Comparison of ENCODE assay signal across 16 mouse cellular contexts in genomic region chr14:120313466-120313865, GRCm38 (mm10). TPM values are rescaled to one million over a fixed set of nuclear protein-coding genes. Genes with fewer than 3 reads are reported as not detected.
A peak's percentile ranks its signal among the peaks of the same experiment; 100 is the strongest.
DNase-seq lines count a peak whose midpoint lies in the region; ATAC-seq and TF ChIP-seq lines count a peak whose summit lies in the region.
"Had no signal": no experiment of that assay in that cellular context is flagged by ENCODE, and none has a peak within 500 bp of the region (broad histone marks: within the 10 kb centered on the region; RNA-seq: fewer than 3 reads in every experiment).

No protein-coding gene starts in this region.

- H3K4me2 ChIP-seq in heart, embryonic 16.5 days (ENCODE audit: low read depth, low read length): no peak overlapping the region
- H3K4me2 ChIP-seq in stomach, embryonic 15.5 days: peak overlapping the region; percentile 30
- no peak overlapping the region for H3K4me2 ChIP-seq in forebrain, embryonic 15.5 days (replicated peaks)
- H3K4me2 ChIP-seq: hindbrain, embryonic 13.5 days had no signal

- no peak overlapping the region for H3K9ac ChIP-seq in heart, embryonic 16.5 days (ENCODE audit: low read length)
- H3K9ac ChIP-seq in stomach, embryonic 15.5 days: no peak overlapping the region
- no peak overlapping the region for H3K9ac ChIP-seq in forebrain, embryonic 15.5 days (replicated peaks)
- H3K9ac ChIP-seq: forebrain, postnatal 0 days; hindbrain, embryonic 13.5 days had no signal

- peaks cover 5% of the 10 kb centered on the region; the same call in 1 of the 2 replicates for H3K36me3 ChIP-seq in heart, embryonic 16.5 days (ENCODE audit: control insufficient read depth, insufficient read depth)
- no peaks in the 10 kb centered on the region for H3K36me3 ChIP-seq in thymus, adult 2 months (ENCODE audit: control insufficient read depth, insufficient read depth, low read length)
- H3K36me3 ChIP-seq in stomach, embryonic 15.5 days: no peaks in the 10 kb centered on the region
- H3K36me3 ChIP-seq in forebrain, embryonic 15.5 days: no peaks in the 10 kb centered on the region
- H3K36me3 ChIP-seq: hindbrain, embryonic 13.5 days had no signal

- H3K27me3 ChIP-seq in heart, embryonic 16.5 days (ENCODE audit: control insufficient read depth, insufficient read depth, low read length): no peaks in the 10 kb centered on the region
- H3K27me3 ChIP-seq in thymus, adult 2 months (ENCODE audit: control insufficient read depth, insufficient read depth, low read length): no peaks in the 10 kb centered on the region
- no peaks in the 10 kb centered on the region for H3K27me3 ChIP-seq in stomach, embryonic 15.5 days (replicated peaks)
- H3K27me3 ChIP-seq in forebrain, embryonic 15.5 days: no peaks in the 10 kb centered on the region
- H3K27me3 ChIP-seq: hindbrain, embryonic 13.5 days had no signal

- 64% methylated on average over 8 of the region's 8 CpGs for WGBS in heart, embryonic 16.5 days
- WGBS in thymus, adult 2 months: 67% methylated on average over 8 of the region's 8 CpGs
- WGBS in stomach, embryonic 15.5 days: 76% methylated on average over 8 of the region's 8 CpGs
- WGBS in forebrain, embryonic 15.5 days: 91% methylated on average over 8 of the region's 8 CpGs

- no peak for ATAC-seq in heart, embryonic 16.5 days (replicated peaks; ENCODE audit: extremely low read depth, insufficient read depth, low FRiP score)
- ATAC-seq in stomach, embryonic 15.5 days (ENCODE audit: insufficient read depth, low FRiP score, low read depth): peak; percentile 54
- ATAC-seq in forebrain, embryonic 15.5 days (replicated peaks): no peak
- ATAC-seq: midbrain, embryonic 16.5 days had no signal

- H3K9me3 ChIP-seq in heart, embryonic 16.5 days (replicated peaks; ENCODE audit: control insufficient read depth, low read length): no peaks in the 10 kb centered on the region
- H3K9me3 ChIP-seq in stomach, embryonic 15.5 days: no peaks in the 10 kb centered on the region
- H3K9me3 ChIP-seq in forebrain, embryonic 15.5 days: no peaks in the 10 kb centered on the region
- H3K9me3 ChIP-seq: hindbrain, embryonic 13.5 days had no signal

- TF ChIP-seq POLR2A in thymus, adult 2 months (IDR thresholded peaks at IDR 0.05; ENCODE audit: control insufficient read depth, extremely low read depth, insufficient read depth, low read length, poor library complexity): no peak

- H3K27ac ChIP-seq in heart, embryonic 16.5 days (ENCODE audit: low read length): peak overlapping the region; percentile 60
- peak overlapping the region; percentile 47 for H3K27ac ChIP-seq in thymus, adult 2 months (ENCODE audit: control insufficient read depth, insufficient read depth, low read length)
- peak overlapping the region; percentile 88 for H3K27ac ChIP-seq in stomach, embryonic 15.5 days
- no peak overlapping the region for H3K27ac ChIP-seq in forebrain, embryonic 15.5 days (replicated peaks)
- H3K27ac ChIP-seq: hindbrain, embryonic 13.5 days; kidney, postnatal 0 days had no signal

- peaks cover 59% of the 10 kb centered on the region for H3K4me1 ChIP-seq in heart, embryonic 16.5 days (ENCODE audit: control insufficient read depth, insufficient read depth, low read length)
- H3K4me1 ChIP-seq in thymus, adult 2 months (replicated peaks; ENCODE audit: control insufficient read depth, insufficient read depth, low read length): peaks cover 30% of the 10 kb centered on the region
- peaks cover 41% of the 10 kb centered on the region; the same call in 1 of the 2 replicates for H3K4me1 ChIP-seq in stomach, embryonic 15.5 days
- peaks cover 8% of the 10 kb centered on the region for H3K4me1 ChIP-seq in forebrain, embryonic 15.5 days

- no peak overlapping the region for H3K4me3 ChIP-seq in heart, embryonic 16.5 days (ENCODE audit: low read length)
- H3K4me3 ChIP-seq in thymus, adult 2 months (ENCODE audit: control insufficient read depth, insufficient read depth, low read length): no peak overlapping the region
- no peak overlapping the region for H3K4me3 ChIP-seq in stomach, embryonic 15.5 days (replicated peaks)
- H3K4me3 ChIP-seq in forebrain, embryonic 15.5 days: no peak overlapping the region
- H3K4me3 ChIP-seq: hindbrain, embryonic 13.5 days had no signal

- DNase-seq in heart, postnatal 4 days: no peak
- no peak for DNase-seq in thymus, adult 2 months
- no peak for DNase-seq in thymus, postnatal 4 days
- peak; percentile 57 for DNase-seq in induced T-regulatory cell, adult 2 months (ENCODE audit: low read depth)
- no peak for DNase-seq in spleen, adult 18-20 months
- DNase-seq: cerebellum, adult 9-11 months; forebrain, postnatal 0 days; layer of hippocampus, adult 9-11 months; retina, postnatal 1 day; thymus, postnatal 36 days had no signal

- TF ChIP-seq CTCF in thymus, adult 2 months (IDR thresholded peaks at IDR 0.05; ENCODE audit: borderline replicate concordance, control insufficient read depth, extremely low read depth, insufficient read depth, low read length, poor library complexity): no peak

RNA-seq across cellular contexts. Expression of gene Mbnl2, which starts 38.0 kb away (rescaled TPM):
- 129 and 142 TPM in 2 replicates for polyA plus RNA-seq in heart, embryonic 16.5 days (2015; fragmentation: Nextera tagmentation; extraction: Ambion mirVana)
- total RNA-seq in heart, postnatal 4 days (2021): 100 to 1,000 TPM; 193 TPM
- 58.9 and 64.4 TPM in 2 replicates for polyA plus RNA-seq in thymus, adult 2 months (2012; rRNA removed)
- 109 and 116 TPM in 2 replicates for polyA plus RNA-seq in stomach, embryonic 15.5 days (2015; fragmentation: Nextera tagmentation; extraction: Ambion mirVana)
- 22.2 TPM in 2 replicates for polyA plus RNA-seq in forebrain, embryonic 15.5 days (2015; fragmentation: Nextera tagmentation; extraction: Ambion mirVana)
